Mouse (Mus musculus) lung, postnatal 0 days (tissue): ENCODE measurements around the gene Glrp1. TPM values are rescaled to one million over a fixed set of nuclear protein-coding genes. Genes with fewer than 3 reads are reported as not detected.

ENCODE experiments used
- ATAC-seq: fragments of 200-750 bp; cut with Nextera tagmentation; 2 replicates; pipeline ENCODE4 v1.8.0; 2017; ENCODE audit warnings: moderate library complexity
- DNase-seq: peaks from one replicate; pipeline ENCODE4 v3.0.0-alpha.2; 2016; ENCODE audit warnings: low spot score
- H3K27ac ChIP-seq: fragments of 300-500 bp; sonication (generic); 2 replicates; pipeline ENCODE4 v1.5.1; 2014; ENCODE audit warnings: antibody characterized with exemption, mild to moderate bottlenecking, low read length, mixed read lengths
- H3K27me3 ChIP-seq: fragments of 300-500 bp; sonication (generic); replicated peaks from 2 replicates; pipeline ENCODE4 v1.6.1; 2014; ENCODE audit warnings: low read length, mixed read lengths; ENCODE audit not compliant: insufficient read depth
- H3K36me3 ChIP-seq: fragments of 300-500 bp; sonication (generic); 2 replicates; pipeline ENCODE4 v1.6.1; 2014; ENCODE audit warnings: low read length, mixed read lengths; ENCODE audit not compliant: insufficient read depth
- H3K4me1 ChIP-seq: fragments of 300-500 bp; sonication (generic); 2 replicates; pipeline ENCODE4 v1.6.1; 2014; ENCODE audit warnings: antibody characterized with exemption, low read depth, low read length, mixed read lengths; ENCODE audit not compliant: insufficient read depth
- H3K4me2 ChIP-seq: fragments of 300-500 bp; sonication (generic); replicated peaks from 2 replicates; pipeline ENCODE4 v1.6.1; 2014; ENCODE audit warnings: low read depth, mild to moderate bottlenecking, low read length, moderate library complexity, mixed read lengths
- H3K4me3 ChIP-seq: fragments of 300-500 bp; sonication (generic); 2 replicates; pipeline ENCODE4 v1.5.1; 2014; ENCODE audit warnings: low read depth, low read length
- H3K9ac ChIP-seq: fragments of 300-500 bp; sonication (generic); replicated peaks from 2 replicates; pipeline ENCODE4 v1.6.1; 2014; ENCODE audit warnings: low read depth, mild to moderate bottlenecking
- H3K9me3 ChIP-seq: fragments of 300-500 bp; sonication (generic); 2 replicates; pipeline ENCODE4 v1.6.1; 2016; ENCODE audit warnings: low read length, mixed read lengths
- CTCF ChIP-seq: IDR thresholded peaks from 2 replicates; pipeline ENCODE4 v1.5.1; 2016; ENCODE audit warnings: antibody characterized with exemption, mild to moderate bottlenecking
- EP300 ChIP-seq: IDR thresholded peaks from 2 replicates; pipeline ENCODE4 v1.6.1; 2016; ENCODE audit warnings: antibody characterized with exemption, mild to moderate bottlenecking, control low read depth
- WGBS: fragments of 180-500 bp; shearing (Covaris S2); extraction: QIAGEN DNeasy Blood & Tissue Kit; methylation state at CpG from one replicate; pipeline ENCODE4 v1.1.7; 2014; 5-methylcytosine and 5-hydroxymethylcytosine counted together
- polyA plus RNA-seq: library from polyadenylated mRNA; unstranded; fragments of >200 nt; fragmentation: Nextera tagmentation; extraction: Ambion mirVana; gene quantifications from 2 replicates; pipeline ENCODE4 v1.2.1, GENCODE M21; 2015

The Glrp1 gene
- polyA plus RNA-seq, 1 experiment from 2014 or later, result 0.06 TPM

DNA sequence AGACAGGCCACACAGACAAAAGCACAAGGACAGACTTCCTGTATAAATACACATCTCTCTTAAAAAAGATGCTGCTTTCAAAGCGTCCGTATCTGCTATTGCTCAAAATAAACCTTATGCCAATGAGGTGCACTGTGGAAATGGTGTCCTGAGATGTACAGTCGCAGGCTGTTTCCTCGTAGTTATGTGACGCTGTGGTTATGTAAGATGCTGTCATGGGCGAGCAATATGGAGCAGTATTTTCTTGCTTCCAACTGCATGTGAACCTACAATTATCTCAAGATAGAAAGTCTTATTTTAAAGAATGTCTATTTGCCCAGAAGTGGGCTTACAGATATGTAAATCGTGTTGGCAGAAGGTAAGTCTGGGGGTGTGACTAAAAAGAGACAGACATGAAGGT is 37.3 kb upstream of the Glrp1 start:
- no peaks in the 10 kb centered on the region for H3K27me3 ChIP-seq
- no peak overlapping the region for H3K27ac ChIP-seq
- H3K9ac ChIP-seq, result no peak overlapping the region
- H3K9me3 ChIP-seq, result no peaks in the 10 kb centered on the region
- TF ChIP-seq CTCF, result no peak
- TF ChIP-seq EP300, result no peak
- no peaks in the 10 kb centered on the region for H3K4me1 ChIP-seq
- H3K4me3 ChIP-seq, result no peak overlapping the region
- no peak for ATAC-seq
- no peak overlapping the region for H3K4me2 ChIP-seq
- H3K36me3 ChIP-seq, result no peaks in the 10 kb centered on the region
- WGBS, result 68% methylated on average over 7 of the region's 7 CpGs
- DNase-seq, result no peak

DNA sequence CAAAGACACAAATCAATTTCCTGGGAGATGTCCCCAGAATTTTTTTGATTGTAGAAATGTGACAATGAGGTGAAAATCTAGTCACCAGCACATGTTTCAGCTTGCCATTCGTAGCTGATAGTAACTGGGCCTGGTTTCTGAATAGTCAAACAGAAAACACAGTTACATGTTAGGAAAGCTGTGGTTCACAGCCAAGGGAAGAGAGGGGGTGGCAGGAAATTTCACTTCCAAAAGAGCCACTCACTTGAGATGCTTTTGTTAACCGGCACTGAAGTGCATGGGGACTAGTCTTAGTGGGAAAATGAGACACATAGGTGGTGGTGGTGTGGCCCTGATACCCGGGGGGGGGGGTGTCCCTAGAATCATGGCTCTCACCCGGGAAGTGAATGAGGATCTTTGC is 33.7 kb upstream of the Glrp1 start:
- H3K36me3 ChIP-seq, result no peaks in the 10 kb centered on the region
- DNase-seq, result no peak
- ATAC-seq, result no peak
- no peaks in the 10 kb centered on the region for H3K4me1 ChIP-seq
- no peak overlapping the region for H3K27ac ChIP-seq
- 49% methylated on average over 4 of the region's 4 CpGs for WGBS
- no peak overlapping the region for H3K4me2 ChIP-seq
- no peaks in the 10 kb centered on the region for H3K9me3 ChIP-seq
- no peaks in the 10 kb centered on the region for H3K27me3 ChIP-seq
- no peak overlapping the region for H3K9ac ChIP-seq
- no peak for TF ChIP-seq CTCF
- no peak for TF ChIP-seq EP300
- no peak overlapping the region for H3K4me3 ChIP-seq

DNA sequence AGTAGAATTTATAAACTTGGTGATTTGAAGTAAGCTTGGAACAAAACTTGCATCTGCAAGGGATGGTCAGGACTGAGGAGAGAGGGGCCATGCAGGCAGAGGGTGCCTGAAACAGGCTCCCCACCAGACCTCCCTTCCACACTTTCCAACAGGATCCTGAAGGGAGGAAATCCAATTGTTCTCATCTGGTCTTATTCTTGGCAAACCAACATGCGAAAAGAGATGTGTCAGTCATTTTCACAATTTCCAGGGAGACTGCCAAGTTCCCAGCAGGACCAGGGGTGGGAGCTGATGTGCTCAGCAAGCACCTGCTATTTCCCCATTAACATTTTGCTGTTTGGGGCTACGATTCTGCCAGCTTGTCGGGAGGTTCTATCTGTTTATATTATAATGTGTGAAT is 30.0 kb upstream of the Glrp1 start:
- no peak overlapping the region for H3K27ac ChIP-seq
- no peak overlapping the region for H3K4me2 ChIP-seq
- WGBS, result 36% methylated on average over 3 of the region's 3 CpGs
- H3K36me3 ChIP-seq, result no peaks in the 10 kb centered on the region
- no peaks in the 10 kb centered on the region for H3K4me1 ChIP-seq
- no peaks in the 10 kb centered on the region for H3K9me3 ChIP-seq
- DNase-seq (peak; percentile 41), ATAC-seq (no peak)
- H3K27me3 ChIP-seq, result no peaks in the 10 kb centered on the region
- no peak overlapping the region for H3K9ac ChIP-seq
- TF ChIP-seq EP300 (no peak), CTCF (no peak)
- H3K4me3 ChIP-seq, result no peak overlapping the region

DNA sequence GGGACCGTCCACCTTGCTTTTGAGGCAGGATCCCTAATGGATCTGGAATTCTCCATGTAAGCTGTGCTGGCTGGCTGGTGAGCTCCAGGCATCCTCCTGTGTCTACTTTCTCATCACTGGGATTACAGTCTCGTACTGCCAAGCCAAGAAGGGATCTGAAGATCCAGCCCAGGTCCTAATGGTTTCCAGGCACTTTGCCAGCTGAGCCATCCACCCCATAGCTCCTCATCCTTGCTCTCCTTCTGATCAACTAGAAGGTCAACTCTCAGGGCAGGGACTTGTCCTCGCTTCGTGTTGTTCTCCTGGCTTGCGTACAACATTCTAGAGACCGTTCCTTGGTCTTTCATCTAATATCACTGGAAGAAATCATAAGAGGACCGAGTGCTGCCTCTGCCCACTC is 29.4 kb upstream of the Glrp1 start:
- H3K4me3 ChIP-seq, result no peak overlapping the region
- 77% methylated on average over 7 of the region's 7 CpGs for WGBS
- H3K36me3 ChIP-seq, result no peaks in the 10 kb centered on the region
- H3K4me1 ChIP-seq, result no peaks in the 10 kb centered on the region
- H3K27ac ChIP-seq, result no peak overlapping the region
- H3K9ac ChIP-seq, result no peak overlapping the region
- no peak for TF ChIP-seq CTCF
- no peak for TF ChIP-seq EP300
- no peak overlapping the region for H3K4me2 ChIP-seq
- H3K9me3 ChIP-seq, result no peaks in the 10 kb centered on the region
- DNase-seq, result no peak
- no peak for ATAC-seq
- H3K27me3 ChIP-seq, result no peaks in the 10 kb centered on the region

DNA sequence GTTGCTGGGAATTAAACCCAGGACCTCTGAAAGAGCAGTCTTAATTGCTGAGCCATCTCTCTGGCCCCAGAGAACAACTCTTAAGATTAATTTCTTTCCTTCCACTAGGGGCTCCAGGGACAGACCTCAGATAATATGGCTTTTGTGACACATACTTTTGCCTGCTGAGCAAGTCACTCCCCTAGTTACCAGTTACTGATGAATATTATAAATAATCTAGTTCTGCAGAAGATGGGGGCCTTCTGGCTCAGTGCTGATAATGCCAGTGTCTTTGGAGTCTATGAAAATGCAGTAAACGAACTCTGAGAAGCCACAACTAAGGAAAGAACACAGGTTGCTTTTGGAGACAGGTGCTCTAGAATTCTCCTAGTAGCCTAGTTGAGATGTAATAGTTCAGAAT is 26.4 kb upstream of the Glrp1 start:
- H3K9ac ChIP-seq, result no peak overlapping the region
- H3K27me3 ChIP-seq, result no peaks in the 10 kb centered on the region
- 84% methylated on average over 1 of the region's 1 CpGs for WGBS
- H3K36me3 ChIP-seq, result no peaks in the 10 kb centered on the region
- no peak for TF ChIP-seq EP300
- TF ChIP-seq CTCF, result no peak
- H3K27ac ChIP-seq, result no peak overlapping the region
- no peak overlapping the region for H3K4me2 ChIP-seq
- DNase-seq (no peak), ATAC-seq (no peak)
- no peaks in the 10 kb centered on the region for H3K9me3 ChIP-seq
- no peaks in the 10 kb centered on the region for H3K4me1 ChIP-seq
- H3K4me3 ChIP-seq, result no peak overlapping the region

DNA sequence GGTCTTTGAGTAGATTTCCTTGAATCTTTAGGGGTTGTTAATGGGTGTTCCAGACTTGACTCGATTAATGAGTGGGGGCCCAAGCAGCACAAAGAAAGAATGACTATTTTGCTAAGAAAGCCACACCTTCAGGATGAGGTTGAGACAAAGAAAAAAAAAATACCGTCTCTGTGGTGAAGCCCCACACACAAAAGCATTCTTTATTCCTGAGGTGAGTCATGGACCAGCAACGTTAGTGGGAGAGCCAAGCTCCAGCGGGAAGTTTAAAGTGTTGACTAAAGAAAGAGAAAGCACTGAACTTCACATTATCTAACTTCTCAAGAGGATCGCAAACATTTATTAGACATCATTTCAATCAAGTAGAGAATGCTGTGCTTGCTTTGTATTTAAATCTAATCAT is 24.2 kb upstream of the Glrp1 start:
- DNase-seq, result peak; percentile 83
- peak; percentile 73 for ATAC-seq
- TF ChIP-seq CTCF (no peak), EP300 (peak; percentile 51; the same call in 1 of the 2 replicates)
- H3K4me3 ChIP-seq, result no peak overlapping the region
- no peaks in the 10 kb centered on the region for H3K9me3 ChIP-seq
- H3K4me1 ChIP-seq, result no peaks in the 10 kb centered on the region
- 49% methylated on average over 5 of the region's 5 CpGs for WGBS
- no peak overlapping the region for H3K4me2 ChIP-seq
- H3K27me3 ChIP-seq, result no peaks in the 10 kb centered on the region
- H3K27ac ChIP-seq, result no peak overlapping the region
- H3K9ac ChIP-seq, result no peak overlapping the region
- no peaks in the 10 kb centered on the region for H3K36me3 ChIP-seq

DNA sequence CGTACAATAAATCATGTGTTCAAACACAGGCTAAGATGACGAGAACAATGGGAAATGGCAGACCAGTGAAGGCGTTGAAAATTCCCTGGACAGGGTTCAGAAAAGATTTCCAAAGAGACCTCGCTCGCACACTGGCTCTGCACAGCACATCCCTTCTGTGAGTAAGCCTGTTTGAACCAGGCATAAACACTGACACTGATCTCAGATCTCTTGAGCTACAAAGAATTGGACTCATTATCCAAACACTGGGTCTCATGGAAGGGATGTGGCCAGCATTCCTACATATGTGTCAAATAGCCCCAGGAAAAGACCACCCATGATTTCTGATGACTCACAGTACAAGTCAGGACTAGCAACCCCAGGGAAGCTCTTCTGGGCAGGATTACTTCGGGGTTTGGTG is 16.3 kb upstream of the Glrp1 start:
- no peaks in the 10 kb centered on the region for H3K36me3 ChIP-seq
- no peaks in the 10 kb centered on the region for H3K9me3 ChIP-seq
- DNase-seq, result peak; percentile 68
- no peak overlapping the region for H3K27ac ChIP-seq
- no peak overlapping the region for H3K4me3 ChIP-seq
- H3K9ac ChIP-seq, result no peak overlapping the region
- peak; percentile 87 for ATAC-seq
- no peak overlapping the region for H3K4me2 ChIP-seq
- WGBS, result 43% methylated on average over 6 of the region's 6 CpGs
- TF ChIP-seq EP300 (no peak), CTCF (no peak)
- H3K4me1 ChIP-seq, result no peaks in the 10 kb centered on the region
- H3K27me3 ChIP-seq, result no peaks in the 10 kb centered on the region
